Mouse (Mus musculus): Measurements from ENCODE around the gene Rpl9. TPM values are rescaled to one million over a fixed set of nuclear protein-coding genes. Genes with fewer than 3 reads are reported as not detected.

The Rpl9 gene
- total RNA-seq, 1 experiment from 2014 or later = 867 TPM

GRCm38 (mm10) chr5:65374746-65375145, 16.5 kb downstream of the Rpl9 start:
- peak; percentile 47 for DNase-seq

- peak; percentile 9 for DNase-seq
These were observed 19.7 kb downstream of the Rpl9 start for GRCm38 (mm10) chr5:65371551-65371950.

GRCm38 (mm10) chr5:65367837-65368236, 23.4 kb downstream of the Rpl9 start:
- DNase-seq = no peak

- DNase-seq = no peak
These were observed 33.5 kb downstream of the Rpl9 start for GRCm38 (mm10) chr5:65357771-65358170.

GRCm38 (mm10) chr5:65356851-65357250, 34.4 kb downstream of the Rpl9 start:
- DNase-seq = peak; percentile 58

- no peak for DNase-seq
These were observed 36.3 kb downstream of the Rpl9 start for GRCm38 (mm10) chr5:65354985-65355384.

- peak; percentile 61 for DNase-seq
These were observed 37.1 kb downstream of the Rpl9 start for GRCm38 (mm10) chr5:65354097-65354496.

GRCm38 (mm10) chr5:65350508-65350907, 40.7 kb downstream of the Rpl9 start:
- peak; percentile 31 for DNase-seq

- no peak for DNase-seq
These were observed 43.1 kb downstream of the Rpl9 start, which contains the start of gene Klb for GRCm38 (mm10) chr5:65348168-65348567. Klb (plus strand) TSS chr5:65348314.

GRCm38 (mm10) chr5:65340167-65340566, 51.1 kb downstream of the Rpl9 start:
- DNase-seq = no peak

GRCm38 (mm10) chr5:65338394-65338793, 52.9 kb downstream of the Rpl9 start:
- no peak for DNase-seq

Other genes with a start within 250 kb of the Rpl9 start
- 8.3 and 9.0 TPM in 2 replicates for gene Wdr19, start 191.7 kb downstream of the Rpl9 start, total RNA-seq (2021)
- gene Rfc1, start 55.8 kb downstream of the Rpl9 start, total RNA-seq (2021) = 59.4 and 60.3 TPM in 2 replicates
- gene Klb, start 43.1 kb downstream of the Rpl9 start, total RNA-seq (2021) = 11.4 and 12.9 TPM in 2 replicates
- 55.1 and 62.9 TPM in 2 replicates for gene Lias, start 53 bp upstream of the Rpl9 start, total RNA-seq (2021)
- 47.7 and 48.7 TPM in 2 replicates for gene Ugdh, start 44.5 kb upstream of the Rpl9 start, total RNA-seq (2021)
- gene Gm43552, start 101.4 kb upstream of the Rpl9 start, total RNA-seq (2021) = not detected in 2 replicates
- 133 and 149 TPM in 2 replicates for gene Smim14, start 145.7 kb upstream of the Rpl9 start, total RNA-seq (2021)
- gene Ube2k, start 145.8 kb upstream of the Rpl9 start, total RNA-seq (2021) = 107 and 112 TPM in 2 replicates

Data from adrenal gland, postnatal 14 days (tissue).